Mouse (Mus musculus) lung, embryonic 15.5 days (tissue): ENCODE data around the gene Gm11639. TPM values are rescaled to one million over a fixed set of nuclear protein-coding genes. Genes with fewer than 3 reads are reported as not detected.
A peak's percentile ranks its signal among the peaks of the same experiment; 100 is the strongest.
"Not testable (repeated sequence)": the region's sequence is repeated elsewhere in the genome, so short reads cannot be mapped to it uniquely, and the experiment has no call there.

Source experiments
- ATAC-seq: fragments of 200-750 bp; cut with Nextera tagmentation; 2 replicates; pipeline ENCODE4 v1.8.0; 2017; ENCODE audit warnings: moderate number of reproducible peaks, borderline replicate concordance; ENCODE audit not compliant: low FRiP score, low TSS enrichment; ENCODE audit errors: extremely low read depth
- H3K27ac ChIP-seq: fragments of 300-500 bp; sonication (generic); 2 replicates; pipeline ENCODE4 v1.5.1; 2015; ENCODE audit warnings: moderate library complexity, mild to moderate bottlenecking, inconsistent platforms
- H3K27me3 ChIP-seq: fragments of 300-500 bp; sonication (generic); 2 replicates; pipeline ENCODE4 v1.6.1; 2015; ENCODE audit warnings: inconsistent platforms
- H3K36me3 ChIP-seq: fragments of 300-500 bp; sonication (generic); 2 replicates; pipeline ENCODE4 v1.6.1; 2015; ENCODE audit warnings: inconsistent platforms
- H3K4me1 ChIP-seq: fragments of 300-500 bp; sonication (generic); 2 replicates; pipeline ENCODE4 v1.6.1; 2015; ENCODE audit warnings: inconsistent platforms
- H3K4me2 ChIP-seq: fragments of 300-500 bp; sonication (generic); 2 replicates; pipeline ENCODE4 v1.6.1; 2015; ENCODE audit warnings: inconsistent platforms, mild to moderate bottlenecking, moderate library complexity
- H3K4me3 ChIP-seq: fragments of 300-500 bp; sonication (generic); 2 replicates; pipeline ENCODE4 v1.5.1; 2015; ENCODE audit warnings: mild to moderate bottlenecking, inconsistent platforms
- H3K9ac ChIP-seq: fragments of 300-500 bp; sonication (generic); 2 replicates; pipeline ENCODE4 v1.6.1; 2015; ENCODE audit warnings: inconsistent platforms
- H3K9me3 ChIP-seq: fragments of 300-500 bp; sonication (generic); 2 replicates; pipeline ENCODE4 v1.6.1; 2016; ENCODE audit warnings: inconsistent platforms
- WGBS: fragments of 180-500 bp; shearing (Covaris S2); methylation state at CpG from one replicate; pipeline ENCODE4 v1.1.7; 2015; 5-methylcytosine and 5-hydroxymethylcytosine counted together
- polyA plus RNA-seq: library from polyadenylated mRNA; unstranded; fragments of >200 nt; fragmentation: Nextera tagmentation; extraction: Ambion mirVana; gene quantifications from 2 replicates; pipeline ENCODE4 v1.2.1, GENCODE M21; 2015

Gm11639 gene
- polyA plus RNA-seq, 1 experiment from 2014 or later, result not detected

GRCm38 (mm10) chr11:104981342-104982055 lies 296.0 kb downstream of the Gm11639 start:
- no peak overlapping the region for H3K4me2 ChIP-seq
- no peaks in the 10 kb centered on the region for H3K9me3 ChIP-seq
- 38% methylated on average over 15 of the region's 15 CpGs for WGBS
- no peak overlapping the region for H3K27ac ChIP-seq
- ATAC-seq, result no peak
- H3K36me3 ChIP-seq, result no peaks in the 10 kb centered on the region
- no peaks in the 10 kb centered on the region for H3K4me1 ChIP-seq
- no peaks in the 10 kb centered on the region for H3K27me3 ChIP-seq
- no peak overlapping the region for H3K9ac ChIP-seq
- H3K4me3 ChIP-seq, result no peak overlapping the region

- Histone ChIP-seq H3K4me3 (no peak overlapping the region), H3K4me1 (no peaks in the 10 kb centered on the region), H3K27me3 (no peaks in the 10 kb centered on the region), H3K27ac (no peak overlapping the region), H3K36me3 (no peaks in the 10 kb centered on the region), H3K9ac (no peak overlapping the region), H3K9me3 (no peaks in the 10 kb centered on the region), H3K4me2 (no peak overlapping the region)
- WGBS, result 59% methylated on average over 2 of the region's 2 CpGs
- no peak for ATAC-seq
Observed at GRCm38 (mm10) chr11:105009232-105009631, 323.7 kb downstream of the Gm11639 start.

- ATAC-seq, result no peak
- Histone ChIP-seq H3K27me3 (no peaks in the 10 kb centered on the region), H3K4me1 (no peaks in the 10 kb centered on the region), H3K9me3 (no peaks in the 10 kb centered on the region), H3K9ac (no peak overlapping the region), H3K27ac (no peak overlapping the region), H3K36me3 (no peaks in the 10 kb centered on the region), H3K4me2 (no peak overlapping the region), H3K4me3 (no peak overlapping the region)
- 69% methylated on average over 7 of the region's 7 CpGs for WGBS
Observed at GRCm38 (mm10) chr11:105021071-105021470, 335.6 kb downstream of the Gm11639 start.

GRCm38 (mm10) chr11:105028744-105029348 lies 343.3 kb downstream of the Gm11639 start:
- no peak overlapping the region for H3K4me2 ChIP-seq

GRCm38 (mm10) chr11:105029525-105029924 lies 344.0 kb downstream of the Gm11639 start:
- H3K36me3 ChIP-seq, result no peaks in the 10 kb centered on the region
- H3K4me2 ChIP-seq, result no peak overlapping the region
- H3K27me3 ChIP-seq, result no peaks in the 10 kb centered on the region
- H3K4me1 ChIP-seq, result no peaks in the 10 kb centered on the region
- no peaks in the 10 kb centered on the region for H3K9me3 ChIP-seq
- no peak overlapping the region for H3K27ac ChIP-seq
- H3K9ac ChIP-seq, result no peak overlapping the region
- 42% methylated on average over 8 of the region's 8 CpGs for WGBS
- no peak for ATAC-seq
- no peak overlapping the region for H3K4me3 ChIP-seq

More at GRCm38 (mm10) chr11:105028744-105029348, 343.3 kb downstream of the Gm11639 start:
- peak; percentile 8; the same call in 1 of the 2 replicates for ATAC-seq
- no peaks in the 10 kb centered on the region for H3K36me3 ChIP-seq
- no peaks in the 10 kb centered on the region for H3K4me1 ChIP-seq
- no peaks in the 10 kb centered on the region for H3K9me3 ChIP-seq
- H3K9ac ChIP-seq, result no peak overlapping the region
- H3K27ac ChIP-seq, result no peak overlapping the region
- WGBS, result 18% methylated on average over 6 of the region's 6 CpGs
- no peaks in the 10 kb centered on the region for H3K27me3 ChIP-seq
- H3K4me3 ChIP-seq, result no peak overlapping the region

- 45% methylated on average over 6 of the region's 6 CpGs for WGBS
- ATAC-seq, result no peak
Observed at GRCm38 (mm10) chr11:105030229-105030628, 344.7 kb downstream of the Gm11639 start.

GRCm38 (mm10) chr11:105031103-105031502 lies 345.6 kb downstream of the Gm11639 start:
- Histone ChIP-seq H3K9ac (no peak overlapping the region), H3K4me1 (no peaks in the 10 kb centered on the region), H3K4me2 (no peak overlapping the region), H3K9me3 (no peaks in the 10 kb centered on the region), H3K36me3 (no peaks in the 10 kb centered on the region), H3K27me3 (no peaks in the 10 kb centered on the region), H3K27ac (no peak overlapping the region), H3K4me3 (no peak overlapping the region)
- WGBS, result 31% methylated on average over 2 of the region's 2 CpGs
- ATAC-seq, result no peak

More at GRCm38 (mm10) chr11:105030229-105030628, 344.7 kb downstream of the Gm11639 start:
- Histone ChIP-seq H3K4me3 (no peak overlapping the region), H3K9ac (no peak overlapping the region), H3K4me1 (no peaks in the 10 kb centered on the region), H3K27ac (no peak overlapping the region), H3K36me3 (no peaks in the 10 kb centered on the region), H3K27me3 (no peaks in the 10 kb centered on the region), H3K4me2 (no peak overlapping the region), H3K9me3 (no peaks in the 10 kb centered on the region)

GRCm38 (mm10) chr11:105035081-105035480 lies 349.6 kb downstream of the Gm11639 start:
- no peak overlapping the region for H3K4me2 ChIP-seq
- 79% methylated on average over 1 of the region's 1 CpGs for WGBS
- H3K27me3 ChIP-seq, result no peaks in the 10 kb centered on the region
- no peak overlapping the region for H3K27ac ChIP-seq
- no peak overlapping the region for H3K4me3 ChIP-seq
- no peak overlapping the region for H3K9ac ChIP-seq
- no peaks in the 10 kb centered on the region for H3K36me3 ChIP-seq
- no peaks in the 10 kb centered on the region for H3K9me3 ChIP-seq
- no peak for ATAC-seq
- H3K4me1 ChIP-seq, result no peaks in the 10 kb centered on the region

- Histone ChIP-seq H3K4me2 (no peak within 1 kb of the TSS), H3K4me3 (no peak within 1 kb of the TSS), H3K4me1 (no peaks in the 10 kb centered on the region), H3K27ac (no peak within 1 kb of the TSS), H3K36me3 (no peaks in the 10 kb centered on the region), H3K27me3 (no peaks in the 10 kb centered on the region), H3K9me3 (no peaks in the 10 kb centered on the region), H3K9ac (no peak within 1 kb of the TSS)
- no peak for ATAC-seq
- WGBS, result 86% methylated on average over 5 of the region's 5 CpGs
Observed at GRCm38 (mm10) chr11:105063292-105063691, 377.8 kb downstream of the Gm11639 start, which contains the start of gene Efcab3. Gene Efcab3 (plus strand): TSS chr11:105063592.

- H3K4me1 ChIP-seq, H3K27me3 ChIP-seq, H3K9ac ChIP-seq, H3K9me3 ChIP-seq, H3K4me3 ChIP-seq, H3K27ac ChIP-seq, H3K36me3 ChIP-seq, ATAC-seq: not testable (repeated sequence)
- peak overlapping the region; percentile 20 for H3K4me2 ChIP-seq
- whole genome bisulfite sequencing, result 73% methylated on average over 22 of the region's 22 CpGs
Observed at GRCm38 (mm10) chr11:105112448-105112847, 426.9 kb downstream of the Gm11639 start.

GRCm38 (mm10) chr11:105117814-105118213 lies 432.3 kb downstream of the Gm11639 start:
- 71% methylated on average over 7 of the region's 7 CpGs for WGBS
- ATAC-seq, result no peak
- no peaks in the 10 kb centered on the region for H3K36me3 ChIP-seq

GRCm38 (mm10) chr11:105120551-105121061 lies 435.1 kb downstream of the Gm11639 start:
- H3K36me3 ChIP-seq, result no peaks in the 10 kb centered on the region
- no peak for ATAC-seq
- no peak overlapping the region for H3K9ac ChIP-seq
- no peaks in the 10 kb centered on the region for H3K27me3 ChIP-seq
- no peak overlapping the region for H3K4me2 ChIP-seq
- no peaks in the 10 kb centered on the region for H3K9me3 ChIP-seq
- H3K4me1 ChIP-seq, result 0 out of 2 replicates have a peak, but pooled peaks cover 2% of the 10 kb centered on the region
- whole genome bisulfite sequencing, result 34% methylated on average over 4 of the region's 4 CpGs
- no peak overlapping the region for H3K27ac ChIP-seq
- no peak overlapping the region for H3K4me3 ChIP-seq

More at GRCm38 (mm10) chr11:105117814-105118213, 432.3 kb downstream of the Gm11639 start:
- Histone ChIP-seq H3K4me2 (no peak overlapping the region), H3K27ac (no peak overlapping the region), H3K27me3 (no peaks in the 10 kb centered on the region), H3K4me3 (no peak overlapping the region), H3K4me1 (no peaks in the 10 kb centered on the region), H3K9me3 (no peaks in the 10 kb centered on the region), H3K9ac (no peak overlapping the region)
